Mouse (Mus musculus) neural tube, embryonic 12.5 days (tissue): ENCODE results near the gene Gstp2. TPM values are rescaled to one million over a fixed set of nuclear protein-coding genes. Genes with fewer than 3 reads are reported as not detected.

Experiments
- ATAC-seq: fragments of 200-750 bp; cut with Nextera tagmentation; 2 replicates; pipeline ENCODE4 v1.8.0; 2017; ENCODE audit warnings: low read depth, mild to moderate bottlenecking, moderate TSS enrichment, moderate library complexity; ENCODE audit not compliant: low FRiP score
- H3K27ac ChIP-seq: fragments of 300-500 bp; sonication (generic); 2 replicates; pipeline ENCODE4 v1.5.1; 2016
- H3K27me3 ChIP-seq: fragments of 300-500 bp; sonication (generic); replicated peaks from 2 replicates; pipeline ENCODE4 v1.6.1; 2016; ENCODE audit warnings: mild to moderate bottlenecking
- H3K36me3 ChIP-seq: fragments of 300-500 bp; sonication (generic); 2 replicates; pipeline ENCODE4 v1.6.1; 2016; ENCODE audit warnings: mild to moderate bottlenecking
- H3K4me1 ChIP-seq: fragments of 300-500 bp; sonication (generic); 2 replicates; pipeline ENCODE4 v1.6.1; 2016
- H3K4me2 ChIP-seq: fragments of 300-500 bp; sonication (generic); replicated peaks from 2 replicates; pipeline ENCODE4 v1.6.1; 2016; ENCODE audit warnings: mild to moderate bottlenecking
- H3K4me3 ChIP-seq: fragments of 300-500 bp; sonication (generic); 2 replicates; pipeline ENCODE4 v1.5.1; 2016
- H3K9ac ChIP-seq: fragments of 300-500 bp; sonication (generic); 2 replicates; pipeline ENCODE4 v1.6.1; 2016; ENCODE audit warnings: mild to moderate bottlenecking
- H3K9me3 ChIP-seq: fragments of 300-500 bp; sonication (generic); 2 replicates; pipeline ENCODE4 v1.6.1; 2016; ENCODE audit warnings: mild to moderate bottlenecking
- WGBS: fragments of 180-500 bp; shearing (Covaris S2); methylation state at CpG from one replicate; pipeline ENCODE4 v1.1.7; 2016; 5-methylcytosine and 5-hydroxymethylcytosine counted together
- polyA plus RNA-seq: library from polyadenylated mRNA; unstranded; fragments of >200 nt; fragmentation: Nextera tagmentation; extraction: Ambion mirVana; gene quantifications from 2 replicates; pipeline ENCODE4 v1.2.1, GENCODE M21; 2016

Gene Gstp2
- polyA plus RNA-seq, 1 experiment from 2014 or later: 1.8 TPM

DNA sequence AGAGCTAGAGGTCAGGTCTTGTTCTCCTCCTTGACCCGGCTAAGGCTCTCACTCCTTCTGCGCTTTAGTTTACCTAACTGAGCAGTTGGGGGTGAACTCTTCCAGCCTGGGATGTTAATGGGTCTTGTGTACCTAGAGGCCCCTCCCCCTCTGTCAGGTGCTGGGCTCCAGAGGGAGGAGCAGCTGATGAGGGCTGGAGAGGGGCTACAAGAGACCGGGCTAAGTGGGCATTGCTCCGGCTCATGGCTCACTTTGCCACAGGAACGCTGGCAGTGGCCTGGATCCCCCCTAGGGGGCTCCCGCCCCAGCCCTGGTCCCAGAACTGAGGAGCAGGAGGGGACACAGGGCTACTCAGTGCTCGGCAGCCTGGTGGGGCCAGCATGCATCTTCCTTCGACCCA is 38.0 kb upstream of the Gstp2 start:
- ATAC-seq: no peak
- H3K4me3 ChIP-seq: no peak overlapping the region
- no peaks in the 10 kb centered on the region; the same call in 1 of the 2 replicates for H3K27me3 ChIP-seq
- H3K4me1 ChIP-seq: no peaks in the 10 kb centered on the region
- H3K9ac ChIP-seq: no peak overlapping the region
- H3K27ac ChIP-seq: no peak overlapping the region
- no peaks in the 10 kb centered on the region for H3K36me3 ChIP-seq
- H3K9me3 ChIP-seq: no peaks in the 10 kb centered on the region
- H3K4me2 ChIP-seq: no peak overlapping the region
- WGBS: 29% methylated on average over 8 of the region's 8 CpGs

DNA sequence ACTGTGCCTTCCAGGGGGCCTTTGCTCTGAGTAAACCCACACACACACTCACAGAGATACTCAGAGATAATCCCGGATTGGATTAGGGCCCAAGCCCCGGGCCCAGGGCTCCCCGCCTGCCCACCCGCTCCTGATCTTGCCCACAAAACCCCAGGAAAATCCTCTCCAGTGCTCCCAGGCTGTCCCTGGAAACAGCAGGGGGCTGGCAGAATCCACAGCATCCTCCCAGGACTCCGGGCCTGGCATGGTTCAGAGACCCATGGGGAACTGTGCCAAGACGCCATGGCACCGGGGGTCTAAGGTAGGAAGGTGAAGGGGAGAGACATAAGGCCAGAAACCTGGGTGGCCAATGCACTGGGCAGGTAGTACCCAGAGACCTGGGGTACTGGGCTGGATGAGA is 37.5 kb upstream of the Gstp2 start:
- H3K4me2 ChIP-seq: no peak overlapping the region
- 85% methylated on average over 7 of the region's 7 CpGs for WGBS
- no peak overlapping the region for H3K4me3 ChIP-seq
- no peaks in the 10 kb centered on the region for H3K9me3 ChIP-seq
- no peaks in the 10 kb centered on the region for H3K36me3 ChIP-seq
- H3K27ac ChIP-seq: no peak overlapping the region
- H3K4me1 ChIP-seq: no peaks in the 10 kb centered on the region
- H3K27me3 ChIP-seq: no peaks in the 10 kb centered on the region; the same call in 1 of the 2 replicates
- no peak for ATAC-seq
- H3K9ac ChIP-seq: no peak overlapping the region

DNA sequence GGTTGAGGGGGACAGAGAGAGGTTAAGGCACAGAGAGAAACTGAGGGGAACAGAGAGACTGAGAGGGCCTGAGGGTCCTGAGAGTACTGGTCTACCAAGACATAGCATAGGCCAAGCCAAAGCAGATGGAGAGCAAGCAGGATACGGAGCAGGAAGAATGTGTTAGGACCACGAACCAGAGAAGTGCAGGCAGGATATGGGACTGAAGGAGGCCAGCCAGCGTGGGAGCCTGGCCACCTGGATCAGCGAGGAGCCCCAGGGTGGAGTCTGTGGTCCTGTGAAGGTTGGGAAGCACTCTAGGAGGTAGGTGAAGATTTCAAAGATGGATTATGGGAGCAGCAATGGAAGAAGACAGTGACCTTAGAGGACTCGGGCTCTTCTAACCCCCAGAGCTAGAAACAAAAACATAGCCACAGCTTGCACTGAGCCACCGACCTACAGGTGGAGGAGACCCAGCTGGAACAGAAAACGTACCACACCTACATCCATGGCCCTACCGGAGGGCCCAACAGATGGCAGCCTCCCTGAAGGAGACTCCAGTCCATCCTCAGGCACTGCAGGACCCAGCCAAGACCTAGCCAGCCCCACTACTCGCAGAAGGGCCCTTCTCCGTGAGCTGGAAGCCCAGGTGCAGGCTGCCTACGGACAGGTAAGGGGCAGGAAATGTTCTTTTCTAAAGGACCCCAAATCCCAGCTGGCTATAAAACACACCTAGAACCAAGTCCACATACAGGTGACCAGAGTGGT is 36.6 kb upstream of the Gstp2 start:
- no peaks in the 10 kb centered on the region; the same call in 1 of the 2 replicates for H3K27me3 ChIP-seq
- H3K36me3 ChIP-seq: no peaks in the 10 kb centered on the region
- H3K4me1 ChIP-seq: no peaks in the 10 kb centered on the region
- no peak overlapping the region for H3K27ac ChIP-seq
- no peak overlapping the region for H3K4me3 ChIP-seq
- WGBS: 87% methylated on average over 11 of the region's 11 CpGs
- no peak overlapping the region for H3K9ac ChIP-seq
- ATAC-seq: no peak
- H3K4me2 ChIP-seq: no peak overlapping the region
- H3K9me3 ChIP-seq: no peaks in the 10 kb centered on the region

DNA sequence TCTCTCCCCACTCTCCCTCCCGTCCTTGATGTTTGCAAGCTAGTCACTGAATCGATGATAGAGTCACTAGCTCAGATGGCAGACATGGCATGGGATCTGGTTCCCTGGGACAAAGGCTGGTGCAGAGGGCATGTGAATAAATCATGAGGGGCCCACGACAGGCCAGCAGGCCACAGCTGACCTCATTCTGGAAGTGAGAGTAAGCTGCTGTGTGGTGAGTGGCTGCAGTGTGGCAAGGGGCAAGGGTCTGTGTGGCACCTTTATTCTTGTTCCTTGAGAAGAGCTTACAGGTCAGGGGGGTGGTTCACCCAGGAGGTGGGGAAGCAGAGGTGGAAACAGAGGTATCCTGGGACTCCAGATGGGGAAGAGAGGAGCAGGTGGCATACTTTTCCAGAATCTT is 35.6 kb upstream of the Gstp2 start, which contains the start of gene Cabp2:
Gene Cabp2 (plus strand): TSS at position 185 of the 400 bp plus-strand sequence.
- no peak for ATAC-seq
- WGBS: 58% methylated on average over 3 of the region's 3 CpGs
- no peaks in the 10 kb centered on the region for H3K36me3 ChIP-seq
- H3K4me1 ChIP-seq: no peaks in the 10 kb centered on the region
- no peak within 1 kb of the TSS for H3K9ac ChIP-seq
- H3K27me3 ChIP-seq: no peaks in the 10 kb centered on the region; the same call in 1 of the 2 replicates
- H3K9me3 ChIP-seq: no peaks in the 10 kb centered on the region
- no peak within 1 kb of the TSS for H3K4me2 ChIP-seq
- no peak within 1 kb of the TSS for H3K27ac ChIP-seq
- no peak within 1 kb of the TSS for H3K4me3 ChIP-seq

DNA sequence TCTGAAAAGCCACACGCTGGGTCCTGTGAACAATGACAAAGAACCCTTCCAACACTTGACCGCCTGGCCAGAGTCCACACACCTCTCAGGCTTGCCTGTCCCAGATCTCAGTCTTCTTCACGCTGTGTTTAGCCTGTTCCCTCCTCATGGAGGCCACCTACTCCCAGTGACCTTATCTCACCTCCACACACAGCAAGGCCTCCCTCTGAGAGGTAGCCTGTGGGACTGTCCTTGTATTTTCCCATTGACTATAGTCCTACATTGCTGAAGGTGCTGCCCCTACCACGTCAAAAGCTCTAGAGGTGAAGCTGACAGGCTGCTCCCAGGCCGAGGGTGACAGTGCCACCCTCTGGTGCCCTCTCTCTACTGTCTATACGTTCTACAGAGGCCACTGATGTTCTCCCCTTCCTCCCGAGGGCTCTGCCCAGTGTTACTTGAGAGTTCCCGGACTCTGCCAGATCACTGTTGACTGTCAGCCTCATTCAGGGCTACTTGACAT is 34.7 kb upstream of the Gstp2 start:
- no peaks in the 10 kb centered on the region for H3K4me1 ChIP-seq
- no peaks in the 10 kb centered on the region for H3K36me3 ChIP-seq
- no peak overlapping the region for H3K4me2 ChIP-seq
- WGBS: 69% methylated on average over 8 of the region's 8 CpGs
- no peaks in the 10 kb centered on the region for H3K9me3 ChIP-seq
- ATAC-seq: no peak
- H3K4me3 ChIP-seq: no peak overlapping the region
- H3K9ac ChIP-seq: no peak overlapping the region
- H3K27me3 ChIP-seq: no peaks in the 10 kb centered on the region; the same call in 1 of the 2 replicates
- no peak overlapping the region for H3K27ac ChIP-seq

GRCm38 (mm10) chr19:4079594-4079993 is 33.8 kb upstream of the Gstp2 start:
- Histone ChIP-seq H3K9me3 (no peaks in the 10 kb centered on the region), H3K4me1 (no peaks in the 10 kb centered on the region), H3K4me2 (no peak overlapping the region), H3K27ac (no peak overlapping the region), H3K36me3 (no peaks in the 10 kb centered on the region), H3K27me3 (no peaks in the 10 kb centered on the region; the same call in 1 of the 2 replicates), H3K4me3 (no peak overlapping the region), H3K9ac (no peak overlapping the region)
- no peak for ATAC-seq
- WGBS: 79% methylated on average over 1 of the region's 1 CpGs

- Histone ChIP-seq H3K4me3 (no peak overlapping the region), H3K4me2 (no peak overlapping the region), H3K27ac (no peak overlapping the region), H3K9me3 (no peaks in the 10 kb centered on the region), H3K27me3 (no peaks in the 10 kb centered on the region), H3K4me1 (no peaks in the 10 kb centered on the region), H3K9ac (no peak overlapping the region), H3K36me3 (no peaks in the 10 kb centered on the region)
- ATAC-seq: no peak
- WGBS: 88% methylated on average over 1 of the region's 1 CpGs
Measured at GRCm38 (mm10) chr19:4075531-4075930, 29.7 kb upstream of the Gstp2 start.

DNA sequence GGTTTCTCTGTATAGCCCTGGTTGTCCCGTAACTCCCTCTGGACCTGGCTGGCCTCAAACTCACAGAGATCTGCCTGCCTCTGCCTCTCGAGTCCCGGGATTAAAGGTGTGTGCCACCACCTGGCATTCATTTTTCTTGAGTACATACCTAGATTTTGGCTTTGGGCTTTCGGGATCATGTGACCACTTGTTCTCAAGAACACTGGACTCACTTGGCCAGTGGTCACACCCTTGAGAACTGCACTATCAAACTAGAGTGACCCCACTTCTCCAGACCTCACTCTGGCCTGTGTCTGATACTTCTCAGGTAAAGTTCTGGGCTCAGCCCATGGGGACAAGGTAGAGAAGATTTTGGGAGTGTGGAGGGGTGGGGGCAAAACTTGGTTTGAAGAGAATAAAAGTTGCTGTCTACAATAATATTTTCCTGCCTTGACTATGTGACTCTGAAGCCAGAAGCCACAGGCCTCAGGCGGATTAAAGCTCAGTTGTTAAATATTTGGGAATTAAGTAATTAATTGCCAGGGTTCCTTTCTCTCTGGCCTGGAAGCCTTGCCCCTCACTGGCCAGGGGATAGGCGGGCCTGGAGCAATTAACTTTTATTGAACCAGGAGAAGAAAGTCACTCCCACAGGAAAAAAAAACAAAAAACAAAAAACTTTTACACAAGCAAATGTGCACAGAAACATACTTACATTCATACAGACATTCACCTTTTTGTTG is 27.0 kb upstream of the Gstp2 start:
- Histone ChIP-seq H3K36me3 (no peaks in the 10 kb centered on the region), H3K27ac (no peak overlapping the region), H3K9me3 (no peaks in the 10 kb centered on the region), H3K27me3 (no peaks in the 10 kb centered on the region), H3K9ac (no peak overlapping the region), H3K4me3 (no peak overlapping the region), H3K4me1 (no peaks in the 10 kb centered on the region), H3K4me2 (no peak overlapping the region)
- ATAC-seq: no peak
- WGBS: 72% methylated on average over 6 of the region's 6 CpGs

GRCm38 (mm10) chr19:4071406-4071805 is 25.6 kb upstream of the Gstp2 start:
- Histone ChIP-seq H3K27me3 (no peaks in the 10 kb centered on the region), H3K27ac (no peak overlapping the region), H3K4me3 (no peak overlapping the region), H3K4me2 (no peak overlapping the region), H3K9me3 (no peaks in the 10 kb centered on the region), H3K4me1 (no peaks in the 10 kb centered on the region), H3K36me3 (no peaks in the 10 kb centered on the region), H3K9ac (no peak overlapping the region)
- no peak for ATAC-seq
- WGBS: 97% methylated on average over 6 of the region's 6 CpGs

GRCm38 (mm10) chr19:4070756-4071155 is 24.9 kb upstream of the Gstp2 start:
- WGBS: 85% methylated on average over 8 of the region's 8 CpGs
- no peak overlapping the region for H3K9ac ChIP-seq
- no peak overlapping the region for H3K4me3 ChIP-seq
- no peaks in the 10 kb centered on the region for H3K27me3 ChIP-seq
- no peak overlapping the region for H3K4me2 ChIP-seq
- H3K4me1 ChIP-seq: no peaks in the 10 kb centered on the region
- H3K36me3 ChIP-seq: no peaks in the 10 kb centered on the region
- H3K9me3 ChIP-seq: no peaks in the 10 kb centered on the region
- no peak for ATAC-seq
- no peak overlapping the region for H3K27ac ChIP-seq

DNA sequence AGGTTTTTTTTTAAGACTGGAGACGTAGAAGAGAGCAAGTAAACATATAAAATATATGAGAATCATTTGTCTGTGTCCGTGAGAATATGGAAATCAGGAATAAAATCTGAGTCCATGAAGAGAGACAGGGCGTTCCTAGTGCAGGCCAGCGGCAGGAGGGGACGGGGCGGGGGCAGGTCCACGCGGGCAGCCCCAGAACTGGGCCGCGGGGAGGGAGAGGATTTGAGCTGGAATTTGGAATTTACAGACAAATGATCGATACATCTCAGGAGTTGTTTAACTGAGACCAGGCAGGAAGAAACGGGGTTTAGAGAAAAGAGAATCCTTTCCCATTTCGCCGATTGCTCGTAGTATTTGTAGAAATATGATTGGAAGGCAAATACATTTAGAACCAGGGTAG is 24.5 kb upstream of the Gstp2 start:
- H3K4me2 ChIP-seq: no peak overlapping the region
- no peaks in the 10 kb centered on the region for H3K4me1 ChIP-seq
- no peaks in the 10 kb centered on the region for H3K27me3 ChIP-seq
- WGBS: 83% methylated on average over 15 of the region's 15 CpGs
- no peak overlapping the region for H3K9ac ChIP-seq
- no peaks in the 10 kb centered on the region for H3K36me3 ChIP-seq
- no peaks in the 10 kb centered on the region for H3K9me3 ChIP-seq
- no peak for ATAC-seq
- H3K27ac ChIP-seq: no peak overlapping the region
- H3K4me3 ChIP-seq: no peak overlapping the region

DNA sequence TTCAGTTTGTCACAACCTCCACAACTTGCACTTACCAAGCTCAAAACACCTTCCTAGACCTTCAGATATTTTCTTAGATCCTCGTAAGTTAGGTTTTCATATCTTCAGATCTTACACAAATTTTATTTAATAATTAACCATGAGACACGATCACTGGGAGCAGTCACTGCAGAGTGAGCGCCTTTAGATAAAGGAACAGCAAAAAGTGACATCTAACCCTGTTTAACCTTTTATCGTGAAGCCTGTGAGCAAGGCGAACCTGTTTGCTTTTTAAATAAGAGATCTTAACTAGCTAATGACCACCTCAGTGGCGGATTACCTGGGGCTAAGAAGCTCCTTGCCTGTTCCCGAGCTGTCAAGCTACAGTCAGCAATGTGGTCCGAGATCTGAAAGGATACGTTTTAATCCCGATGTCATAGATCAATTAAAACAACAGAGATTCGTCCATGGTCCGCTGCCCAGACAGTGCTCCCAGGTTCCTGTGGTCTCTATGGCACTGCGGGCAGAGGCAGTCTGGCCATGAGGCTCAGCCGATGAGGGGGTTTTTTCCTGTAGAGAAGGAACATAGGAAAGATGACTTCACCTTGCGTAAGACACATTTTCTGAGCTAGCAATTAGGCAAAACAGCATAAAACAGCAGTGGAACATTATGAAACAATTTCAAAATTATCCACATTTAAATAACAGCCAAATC is 23.0 kb upstream of the Gstp2 start:
- H3K27ac ChIP-seq: no peak overlapping the region
- no peaks in the 10 kb centered on the region for H3K9me3 ChIP-seq
- H3K4me1 ChIP-seq: no peaks in the 10 kb centered on the region
- no peak overlapping the region for H3K9ac ChIP-seq
- no peak overlapping the region for H3K4me2 ChIP-seq
- H3K4me3 ChIP-seq: no peak overlapping the region
- H3K27me3 ChIP-seq: no peaks in the 10 kb centered on the region
- no peaks in the 10 kb centered on the region for H3K36me3 ChIP-seq
- WGBS: 80% methylated on average over 15 of the region's 15 CpGs
- ATAC-seq: no peak
